Mouse (Mus musculus) hindbrain, embryonic 14.5 days (tissue): Measurements from ENCODE around the gene Bpifa5. TPM values are rescaled to one million over a fixed set of nuclear protein-coding genes. Genes with fewer than 3 reads are reported as not detected.

Experiments used
- ATAC-seq: fragments of 200-750 bp; cut with Nextera tagmentation; 2 replicates; pipeline ENCODE4 v1.8.0; 2017; ENCODE audit warnings: moderate number of reproducible peaks, mild to moderate bottlenecking, moderate TSS enrichment, moderate library complexity; ENCODE audit not compliant: low FRiP score
- DNase-seq: peaks from one replicate; pipeline ENCODE4 v3.0.0-alpha.2; 2015; ENCODE audit warnings: low spot score
- H3K27ac ChIP-seq: fragments of 300-500 bp; sonication (generic); 2 replicates; pipeline ENCODE4 v1.5.1; 2014; ENCODE audit warnings: mild to moderate bottlenecking, moderate library complexity
- H3K27me3 ChIP-seq: fragments of 300-500 bp; sonication (generic); 2 replicates; pipeline ENCODE4 v1.6.1; 2014; ENCODE audit warnings: mild to moderate bottlenecking, low read length, mixed read lengths; ENCODE audit not compliant: control insufficient read depth, insufficient read depth
- H3K36me3 ChIP-seq: fragments of 300-500 bp; sonication (generic); replicated peaks from 2 replicates; pipeline ENCODE4 v1.6.1; 2014; ENCODE audit not compliant: control insufficient read depth, insufficient read depth
- H3K4me1 ChIP-seq: fragments of 300-500 bp; sonication (generic); replicated peaks from 2 replicates; pipeline ENCODE4 v1.6.1; 2014; ENCODE audit warnings: antibody characterized with exemption, low read length, mixed read lengths; ENCODE audit not compliant: control insufficient read depth, insufficient read depth
- H3K4me2 ChIP-seq: fragments of 300-500 bp; sonication (generic); replicated peaks from 2 replicates; pipeline ENCODE4 v1.6.1; 2014; ENCODE audit warnings: mild to moderate bottlenecking, moderate library complexity
- H3K4me3 ChIP-seq: fragments of 300-500 bp; sonication (generic); replicated peaks from 2 replicates; pipeline ENCODE4 v1.5.1; 2014; ENCODE audit warnings: mild to moderate bottlenecking, low read length
- H3K9ac ChIP-seq: fragments of 300-500 bp; sonication (generic); 2 replicates; pipeline ENCODE4 v1.6.1; 2014
- H3K9me3 ChIP-seq: fragments of 300-500 bp; sonication (generic); 2 replicates; pipeline ENCODE4 v1.6.1; 2016; ENCODE audit warnings: low read length; ENCODE audit not compliant: control insufficient read depth
- WGBS: fragments of 180-500 bp; shearing (Covaris S2); extraction: QIAGEN DNeasy Blood & Tissue Kit; methylation state at CpG from one replicate; pipeline ENCODE4 v1.1.7; 2014; 5-methylcytosine and 5-hydroxymethylcytosine counted together
- polyA plus RNA-seq: library from polyadenylated mRNA; unstranded; fragments of >200 nt; fragmentation: Nextera tagmentation; extraction: Ambion mirVana; gene quantifications from 2 replicates; pipeline ENCODE4 v1.2.1, GENCODE M21; 2014

The Bpifa5 gene
- not detected in 2 replicates for polyA plus RNA-seq

DNA sequence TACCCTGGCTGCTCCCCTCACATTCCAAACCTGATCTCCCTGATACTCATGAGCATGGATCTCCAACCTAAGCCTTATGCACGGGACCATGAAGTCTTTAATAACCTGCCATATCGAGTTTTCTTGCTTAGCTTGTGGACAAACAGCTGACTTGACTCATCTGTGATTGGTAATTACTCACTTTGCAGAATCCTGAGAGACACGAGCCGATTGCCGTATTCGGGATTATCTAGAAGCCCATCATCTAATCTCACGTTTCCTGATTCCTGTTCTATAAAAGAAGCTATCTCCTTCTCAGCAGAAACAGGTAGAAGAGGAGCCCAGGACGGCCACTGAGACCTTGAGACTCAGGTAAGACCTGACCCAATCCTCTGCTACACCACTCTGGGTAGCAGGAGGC is at the start of gene Bpifa5:
Gene Bpifa5 (plus strand): TSS at position 301 of the 400 bp plus-strand sequence.
- H3K4me1 ChIP-seq = no peaks in the 10 kb centered on the region
- H3K4me3 ChIP-seq = no peak within 1 kb of the TSS
- H3K36me3 ChIP-seq = no peaks in the 10 kb centered on the region
- 89% methylated on average over 8 of the region's 8 CpGs for WGBS
- no peak within 1 kb of the TSS for H3K27ac ChIP-seq
- ATAC-seq (no peak), DNase-seq (no peak)
- H3K27me3 ChIP-seq = no peaks in the 10 kb centered on the region
- no peak within 1 kb of the TSS for H3K4me2 ChIP-seq
- H3K9ac ChIP-seq = no peak within 1 kb of the TSS
- no peaks in the 10 kb centered on the region for H3K9me3 ChIP-seq

DNA sequence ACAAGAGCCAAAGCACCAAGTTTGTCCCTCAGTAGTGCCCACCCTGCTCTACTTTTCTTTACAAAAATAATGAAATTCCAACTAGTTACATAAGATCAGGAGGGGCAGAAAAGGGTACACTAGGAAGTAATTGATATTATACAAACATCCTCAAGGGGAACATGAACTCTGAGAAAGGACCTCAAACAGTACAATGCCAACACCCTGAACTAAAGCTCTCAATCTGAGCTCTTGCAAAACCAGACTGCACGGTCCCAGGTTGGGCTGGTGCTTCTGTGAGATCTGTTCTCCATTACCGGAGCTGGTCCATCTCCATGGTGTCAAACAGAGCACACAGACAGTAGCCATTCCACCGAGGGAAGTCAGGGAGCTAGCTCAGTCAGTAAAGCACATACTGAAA is 45.0 kb upstream of the Bpifa5 start:
- WGBS = 94% methylated on average over 3 of the region's 3 CpGs
- H3K27me3 ChIP-seq = no peaks in the 10 kb centered on the region
- H3K4me1 ChIP-seq = no peaks in the 10 kb centered on the region
- no peak overlapping the region for H3K27ac ChIP-seq
- no peaks in the 10 kb centered on the region for H3K36me3 ChIP-seq
- H3K4me2 ChIP-seq = no peak overlapping the region
- no peak for ATAC-seq
- no peaks in the 10 kb centered on the region for H3K9me3 ChIP-seq
- no peak overlapping the region for H3K4me3 ChIP-seq
- no peak overlapping the region for H3K9ac ChIP-seq
- no peak for DNase-seq

DNA sequence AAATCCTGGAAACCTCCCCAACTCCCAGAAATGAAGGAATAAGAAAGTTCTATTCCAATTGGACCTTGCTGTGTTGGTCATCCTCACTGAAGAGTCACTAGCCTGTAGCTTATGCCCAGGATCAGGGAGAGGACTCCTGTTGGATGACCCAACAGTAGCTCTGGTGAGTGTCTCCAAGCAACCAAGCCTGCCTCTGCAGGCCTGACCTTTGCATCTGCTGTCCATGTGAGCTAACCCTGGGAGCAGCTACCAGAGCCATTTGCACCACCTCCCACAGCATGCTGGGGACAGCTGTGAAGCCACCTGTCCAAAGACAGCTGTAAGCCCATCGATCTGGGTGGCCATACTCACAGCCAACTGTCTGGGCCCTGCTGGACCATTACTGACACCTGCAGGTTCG is 32.3 kb upstream of the Bpifa5 start, which contains the start of gene Bpifa3:
Gene Bpifa3 (plus strand): TSS at position 217 of the 400 bp plus-strand sequence.
- ATAC-seq (no peak), DNase-seq (no peak)
- no peaks in the 10 kb centered on the region for H3K9me3 ChIP-seq
- no peak within 1 kb of the TSS for H3K4me2 ChIP-seq
- no peaks in the 10 kb centered on the region for H3K36me3 ChIP-seq
- no peak within 1 kb of the TSS for H3K4me3 ChIP-seq
- no peak within 1 kb of the TSS for H3K27ac ChIP-seq
- 56% methylated on average over 2 of the region's 2 CpGs for WGBS
- no peak within 1 kb of the TSS for H3K9ac ChIP-seq
- H3K4me1 ChIP-seq = no peaks in the 10 kb centered on the region
- H3K27me3 ChIP-seq = no peaks in the 10 kb centered on the region

DNA sequence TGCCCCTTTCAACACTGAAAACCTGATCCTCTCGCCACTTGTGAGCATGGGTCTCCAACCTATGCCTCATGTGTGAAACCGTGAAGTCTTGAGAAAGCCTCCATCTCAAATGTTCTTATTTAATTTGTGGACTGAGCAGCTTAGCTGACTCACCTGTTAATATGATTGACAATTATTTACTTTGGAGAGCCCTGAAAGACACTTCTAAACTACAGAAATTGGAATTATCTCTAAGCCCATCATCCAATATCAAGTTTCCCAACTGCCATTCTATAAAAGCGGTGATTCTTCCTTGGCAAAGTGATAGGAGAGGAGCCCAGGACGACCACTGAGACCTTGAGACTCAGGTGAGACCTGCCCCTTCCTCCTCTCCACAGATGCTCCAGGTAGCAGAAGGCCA is 19.8 kb upstream of the Bpifa5 start, which contains the start of gene Bpifa1:
Gene Bpifa1 (plus strand): TSS at position 301 of the 400 bp plus-strand sequence.
- no peak within 1 kb of the TSS for H3K27ac ChIP-seq
- H3K4me3 ChIP-seq = no peak within 1 kb of the TSS
- no peaks in the 10 kb centered on the region for H3K9me3 ChIP-seq
- ATAC-seq = no peak
- no peaks in the 10 kb centered on the region for H3K4me1 ChIP-seq
- no peak within 1 kb of the TSS for H3K9ac ChIP-seq
- WGBS = 83% methylated on average over 4 of the region's 4 CpGs
- no peaks in the 10 kb centered on the region for H3K27me3 ChIP-seq
- no peaks in the 10 kb centered on the region for H3K36me3 ChIP-seq
- no peak within 1 kb of the TSS for H3K4me2 ChIP-seq
- DNase-seq = no peak

DNA sequence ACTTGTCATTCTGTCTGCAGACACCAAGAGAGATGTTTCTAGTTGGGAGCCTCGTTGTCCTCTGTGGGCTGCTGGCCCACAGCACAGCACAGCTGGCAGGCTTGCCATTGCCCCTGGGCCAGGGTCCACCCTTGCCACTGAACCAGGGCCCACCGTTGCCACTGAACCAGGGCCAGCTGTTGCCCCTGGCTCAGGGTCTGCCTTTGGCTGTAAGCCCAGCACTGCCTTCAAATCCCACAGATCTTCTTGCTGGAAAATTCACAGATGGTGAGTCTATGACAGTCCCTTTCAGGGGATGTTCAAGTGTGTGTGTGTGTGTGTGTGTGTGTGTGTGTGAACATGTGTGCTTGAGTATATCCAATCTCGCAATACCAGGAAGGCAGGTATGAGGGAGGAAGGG is 18.7 kb upstream of the Bpifa5 start:
- ATAC-seq (no peak), DNase-seq (peak; percentile 47)
- Histone ChIP-seq H3K4me1 (no peaks in the 10 kb centered on the region), H3K27ac (no peak overlapping the region), H3K4me3 (no peak overlapping the region), H3K9ac (no peak overlapping the region), H3K36me3 (no peaks in the 10 kb centered on the region), H3K9me3 (no peaks in the 10 kb centered on the region), H3K4me2 (no peak overlapping the region), H3K27me3 (no peaks in the 10 kb centered on the region)
- whole genome bisulfite sequencing = 64% methylated on average over 3 of the region's 3 CpGs

DNA sequence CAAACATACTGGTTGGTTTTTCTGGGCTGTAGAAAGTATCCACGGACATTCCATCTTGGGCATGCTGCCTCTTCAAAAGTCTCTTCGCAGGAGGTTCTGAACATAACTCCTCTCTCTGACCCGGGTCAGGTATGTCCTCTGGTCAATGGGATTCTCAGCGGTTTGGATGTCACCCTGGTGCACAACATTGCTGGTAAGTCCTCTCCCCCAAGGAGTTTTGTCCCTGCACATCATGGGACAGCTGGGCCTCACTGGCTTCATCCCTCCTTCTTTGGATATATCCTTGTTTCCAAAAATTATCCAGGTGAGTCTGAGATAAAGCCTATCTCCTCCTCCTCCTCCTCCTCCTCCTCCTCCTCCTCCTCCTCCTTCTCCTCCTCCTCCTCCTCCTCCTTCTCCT is 14.9 kb upstream of the Bpifa5 start:
- DNase-seq (no peak), ATAC-seq (no peak)
- H3K27me3 ChIP-seq = no peaks in the 10 kb centered on the region
- no peak overlapping the region for H3K4me3 ChIP-seq
- H3K36me3 ChIP-seq = no peaks in the 10 kb centered on the region
- H3K9me3 ChIP-seq = no peaks in the 10 kb centered on the region
- H3K9ac ChIP-seq = no peak overlapping the region
- no peaks in the 10 kb centered on the region for H3K4me1 ChIP-seq
- H3K27ac ChIP-seq = no peak overlapping the region
- no peak overlapping the region for H3K4me2 ChIP-seq
- 79% methylated on average over 4 of the region's 4 CpGs for WGBS

DNA sequence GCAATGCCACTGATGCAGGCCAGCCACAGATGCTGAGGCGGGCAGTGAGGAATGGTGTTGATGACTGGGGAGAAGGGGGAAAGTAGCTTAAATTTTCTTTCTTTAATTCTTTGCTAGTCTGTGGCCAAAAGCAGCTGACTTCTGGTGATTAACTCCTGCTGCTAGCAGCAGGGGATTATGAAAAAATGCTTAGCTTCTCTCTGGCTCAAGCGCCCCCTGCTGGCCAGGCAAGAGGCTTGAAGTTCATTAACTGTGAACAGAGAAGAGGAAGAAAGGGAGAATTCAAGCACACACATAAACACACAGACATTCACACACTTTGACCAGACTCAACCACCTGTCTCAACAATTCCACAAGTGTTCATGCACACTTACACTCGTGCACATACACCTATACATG is 4.0 kb upstream of the Bpifa5 start:
- Histone ChIP-seq H3K27ac (no peak overlapping the region), H3K4me3 (no peak overlapping the region), H3K9me3 (no peaks in the 10 kb centered on the region), H3K36me3 (no peaks in the 10 kb centered on the region), H3K4me1 (no peaks in the 10 kb centered on the region), H3K27me3 (no peaks in the 10 kb centered on the region), H3K9ac (no peak overlapping the region), H3K4me2 (no peak overlapping the region)
- peak; percentile 36 for DNase-seq
- 46% methylated on average over 3 of the region's 3 CpGs for WGBS
- ATAC-seq = no peak

DNA sequence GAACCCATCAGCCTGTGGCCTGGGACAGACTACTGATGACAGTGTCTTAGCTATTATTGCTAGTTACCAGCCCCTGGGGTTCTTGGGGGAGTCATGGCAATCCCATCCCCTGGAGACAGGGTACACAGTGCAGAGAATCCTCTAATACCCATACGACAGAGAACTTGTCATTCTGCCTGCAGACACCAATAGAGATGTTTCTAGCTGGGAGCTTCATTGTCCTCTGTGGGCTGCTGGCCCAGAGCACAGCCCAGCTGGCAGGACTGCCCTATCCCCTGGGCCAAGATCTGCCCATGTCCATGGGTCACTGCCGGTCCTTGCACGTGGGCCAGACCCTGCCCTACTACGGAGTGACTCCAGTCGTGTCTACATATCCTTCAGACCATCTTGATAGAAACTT is 899 bp downstream of the Bpifa5 start:
- 92% methylated on average over 5 of the region's 5 CpGs for WGBS
- ATAC-seq (no peak), DNase-seq (no peak)
- Histone ChIP-seq H3K27ac (no peak overlapping the region), H3K4me1 (no peaks in the 10 kb centered on the region), H3K27me3 (no peaks in the 10 kb centered on the region), H3K4me2 (no peak overlapping the region), H3K4me3 (no peak overlapping the region), H3K9ac (no peak overlapping the region), H3K9me3 (no peaks in the 10 kb centered on the region), H3K36me3 (no peaks in the 10 kb centered on the region)

DNA sequence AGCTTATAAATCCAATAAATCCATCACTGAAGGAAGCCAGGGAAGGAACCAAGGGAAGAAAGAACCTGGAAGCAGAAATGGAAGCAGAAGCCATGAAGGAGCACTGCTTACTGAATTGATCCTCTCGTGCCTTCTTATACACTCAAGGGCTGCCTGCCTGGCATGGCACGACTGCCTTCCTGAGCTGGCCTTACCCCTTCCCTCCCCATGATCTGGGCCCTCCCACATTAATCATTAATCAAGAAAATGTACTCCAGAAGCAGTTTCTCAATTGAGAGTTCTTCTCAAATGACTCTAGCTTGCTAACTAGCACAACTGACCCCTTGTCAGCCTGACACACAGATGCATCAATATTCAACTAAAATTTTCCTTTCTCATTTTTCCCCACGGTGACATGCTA is 6.8 kb downstream of the Bpifa5 start:
- Histone ChIP-seq H3K4me1 (no peaks in the 10 kb centered on the region), H3K9me3 (no peaks in the 10 kb centered on the region), H3K27me3 (no peaks in the 10 kb centered on the region; the same call in 1 of the 2 replicates), H3K27ac (no peak overlapping the region), H3K4me2 (no peak overlapping the region), H3K36me3 (no peaks in the 10 kb centered on the region), H3K9ac (no peak overlapping the region), H3K4me3 (no peak overlapping the region)
- DNase-seq (no peak), ATAC-seq (no peak)
- 61% methylated on average over 3 of the region's 3 CpGs for WGBS

DNA sequence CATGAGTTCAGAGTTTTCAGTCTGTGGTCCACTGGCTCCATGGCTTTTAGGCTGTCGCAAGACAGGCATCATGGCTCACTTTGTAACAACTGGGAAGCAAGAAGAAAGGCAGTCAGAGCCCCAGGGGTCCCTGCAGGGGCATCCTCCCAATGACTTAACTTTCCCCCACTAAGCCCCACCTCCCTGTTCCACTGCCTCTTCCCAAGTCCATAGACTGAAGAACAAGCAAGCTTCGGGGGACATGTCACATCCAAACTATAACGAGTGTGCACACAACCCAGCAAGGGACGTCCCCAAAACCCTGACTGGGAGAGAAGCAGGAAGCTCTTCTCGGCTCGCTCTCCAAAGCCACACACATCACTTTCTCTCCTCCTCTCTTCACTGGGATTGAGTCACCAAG is 9.2 kb downstream of the Bpifa5 start:
- no peak for ATAC-seq
- no peak overlapping the region for H3K27ac ChIP-seq
- WGBS = 77% methylated on average over 6 of the region's 6 CpGs

More for the DNA sequence above, 9.2 kb downstream of the Bpifa5 start:
- no peaks in the 10 kb centered on the region for H3K4me1 ChIP-seq
- H3K27me3 ChIP-seq = no peaks in the 10 kb centered on the region; the same call in 1 of the 2 replicates
- DNase-seq = no peak
- H3K4me3 ChIP-seq = no peak overlapping the region
- H3K9me3 ChIP-seq = no peaks in the 10 kb centered on the region
- H3K4me2 ChIP-seq = no peak overlapping the region
- H3K36me3 ChIP-seq = no peaks in the 10 kb centered on the region
- no peak overlapping the region for H3K9ac ChIP-seq
